Mouse (Mus musculus) cerebellum, adult 2 months (tissue): Measurements from ENCODE around the gene Tmem101. TPM values are rescaled to one million over a fixed set of nuclear protein-coding genes. Genes with fewer than 3 reads are reported as not detected.

Experiments used
- DNase-seq, 2 experiments: peaks; one replicate each; pipeline ENCODE4 v3.0.0; 2021
- H3K27ac ChIP-seq: fragments of 200-500 bp; 2 replicates; pipeline ENCODE4 v1.5.1; 2012; ENCODE audit warnings: low read length, control low read depth, inconsistent platforms; ENCODE audit not compliant: insufficient read depth
- H3K27me3 ChIP-seq: fragments of 200-500 bp; 2 replicates; pipeline ENCODE4 v1.6.1; 2012; ENCODE audit warnings: inconsistent platforms, mild to moderate bottlenecking, low read length, moderate library complexity; ENCODE audit not compliant: control insufficient read depth, insufficient read depth
- H3K4me1 ChIP-seq: fragments of 200-500 bp; 2 replicates; pipeline ENCODE4 v1.6.1; 2011; ENCODE audit warnings: low read length; ENCODE audit not compliant: control insufficient read depth, insufficient read depth
- H3K4me3 ChIP-seq: fragments of 200-500 bp; replicated peaks from 2 replicates; pipeline ENCODE3; 2011; ENCODE audit warnings: mild to moderate bottlenecking, low read depth, low read length, control low read depth; ENCODE audit not compliant: insufficient read depth
- CTCF ChIP-seq: fragments of 200-500 bp; IDR thresholded peaks from 2 replicates; pipeline ENCODE4 v1.5.1; 2011; ENCODE audit warnings: low read depth, mild to moderate bottlenecking, control low read depth, low read length, moderate library complexity, borderline replicate concordance; ENCODE audit not compliant: insufficient read depth
- POLR2A ChIP-seq: fragments of 200-500 bp; IDR thresholded peaks from 2 replicates; pipeline ENCODE4 v1.6.1; 2011; ENCODE audit warnings: low read length, control low read depth, borderline replicate concordance; ENCODE audit not compliant: insufficient read depth
- WGBS: fragments of 180-500 bp; shearing (Covaris S2); methylation state at CpG from one replicate; pipeline ENCODE4 v1.1.7; 2018; 5-methylcytosine and 5-hydroxymethylcytosine counted together
- polyA plus RNA-seq: library from polyadenylated mRNA; depleted of rRNA; stranded (reverse); fragments of >200 nt; gene quantifications from 2 replicates; pipeline ENCODE4 v1.2.3, GENCODE M21; 2012

Gene Tmem101
- polyA plus RNA-seq, 1 experiment = 33.2 TPM

- TF ChIP-seq CTCF (no peak), POLR2A (no peak)
- 11% methylated on average over 16 of the region's 16 CpGs for WGBS
- peaks cover 3% of the 10 kb centered on the region; the same call in 1 of the 2 replicates for H3K27me3 ChIP-seq
- H3K4me1 ChIP-seq = no peaks in the 10 kb centered on the region
- H3K27ac ChIP-seq = no peak overlapping the region
- no peak overlapping the region for H3K4me3 ChIP-seq
- DNase-seq = no peak
Measured at GRCm38 (mm10) chr11:102146005-102146404, 10.2 kb downstream of the Tmem101 start.

GRCm38 (mm10) chr11:102145471-102146001 is 10.7 kb downstream of the Tmem101 start, which contains the start of gene Nags:
Gene Nags (plus strand): TSS chr11:102145513.
- H3K4me1 ChIP-seq = no peaks in the 10 kb centered on the region
- H3K27me3 ChIP-seq = peaks cover 3% of the 10 kb centered on the region; the same call in 1 of the 2 replicates
- TF ChIP-seq CTCF = no peak
- no peak for TF ChIP-seq POLR2A
- DNase-seq = no peak
- no peak within 1 kb of the TSS for H3K4me3 ChIP-seq
- no peak within 1 kb of the TSS for H3K27ac ChIP-seq
- WGBS = 4% methylated on average over 50 of the region's 50 CpGs

GRCm38 (mm10) chr11:102144957-102145470 is 11.2 kb downstream of the Tmem101 start:
- Histone ChIP-seq H3K4me1 (no peaks in the 10 kb centered on the region), H3K4me3 (no peak overlapping the region), H3K27ac (no peak overlapping the region), H3K27me3 (peaks cover 3% of the 10 kb centered on the region; the same call in 1 of the 2 replicates)
- TF ChIP-seq CTCF (no peak), POLR2A (no peak)
- 31% methylated on average over 13 of the region's 13 CpGs for WGBS
- no peak for DNase-seq

GRCm38 (mm10) chr11:102142355-102142754 is 13.8 kb downstream of the Tmem101 start:
- Histone ChIP-seq H3K27me3 (peaks cover 3% of the 10 kb centered on the region; the same call in 1 of the 2 replicates), H3K27ac (no peak overlapping the region), H3K4me3 (no peak overlapping the region), H3K4me1 (no peaks in the 10 kb centered on the region)
- 69% methylated on average over 7 of the region's 7 CpGs for WGBS
- TF ChIP-seq CTCF = no peak
- no peak for TF ChIP-seq POLR2A
- no peak for DNase-seq

GRCm38 (mm10) chr11:102140508-102140907 is 15.7 kb downstream of the Tmem101 start:
- Histone ChIP-seq H3K4me3 (no peak overlapping the region), H3K27ac (no peak overlapping the region), H3K4me1 (no peaks in the 10 kb centered on the region), H3K27me3 (peaks cover 3% of the 10 kb centered on the region; the same call in 1 of the 2 replicates)
- 7% methylated on average over 5 of the region's 5 CpGs for WGBS
- peak; percentile 51 to 62 for DNase-seq
- TF ChIP-seq POLR2A (no peak), CTCF (peak; percentile 47; the same call in 1 of the 2 replicates)

GRCm38 (mm10) chr11:102138447-102138740 is 17.8 kb downstream of the Tmem101 start:
- Histone ChIP-seq H3K4me1 (no peaks in the 10 kb centered on the region), H3K4me3 (no peak overlapping the region), H3K27ac (no peak overlapping the region), H3K27me3 (no peaks in the 10 kb centered on the region)
- DNase-seq = peak; percentile 68 to 70
- peak; percentile 93 for TF ChIP-seq CTCF
- no peak for TF ChIP-seq POLR2A
- WGBS = under 1% methylated on average over 18 of the region's 18 CpGs

- DNase-seq = no peak
- WGBS = 51% methylated on average over 13 of the region's 13 CpGs
Measured at GRCm38 (mm10) chr11:102137625-102138446, 18.4 kb downstream of the Tmem101 start.

More at GRCm38 (mm10) chr11:102137625-102138446, 18.4 kb downstream of the Tmem101 start:
- H3K4me3 ChIP-seq = no peak overlapping the region
- H3K4me1 ChIP-seq = no peaks in the 10 kb centered on the region
- TF ChIP-seq CTCF (no peak), POLR2A (no peak)
- no peaks in the 10 kb centered on the region for H3K27me3 ChIP-seq
- no peak overlapping the region for H3K27ac ChIP-seq
